Mouse (Mus musculus) CH12.LX (cell line): Measurements from ENCODE around the gene Tldc1. TPM values are rescaled to one million over a fixed set of nuclear protein-coding genes. Genes with fewer than 3 reads are reported as not detected.

ENCODE experiments used
- DNase-seq: peaks from one replicate; pipeline ENCODE4 v3.0.0-alpha.2; 2013; ENCODE audit errors: extremely low read depth
- H3K27ac ChIP-seq: 2 replicates; pipeline ENCODE4 v1.5.1; 2012; ENCODE audit warnings: low read depth, mild to moderate bottlenecking, control low read depth, moderate library complexity; ENCODE audit not compliant: insufficient read depth
- H3K27me3 ChIP-seq: replicated peaks from 2 replicates; pipeline ENCODE3; 2012; ENCODE audit warnings: inconsistent platforms
- H3K36me3 ChIP-seq, 2 experiments: replicated peaks in 1 of 2; 2 replicates each; pipeline versions ENCODE3 to v1.6.1; 2012; ENCODE audit warnings: inconsistent platforms in 1 of 2, low read length in 1 of 2, mild to moderate bottlenecking in 1 of 2, mixed read lengths in 1 of 2, moderate library complexity in 1 of 2; ENCODE audit not compliant: control insufficient read depth in 1 of 2, insufficient read depth in 1 of 2
- H3K4me1 ChIP-seq, 2 experiments: 2 replicates each; pipeline ENCODE4 v1.6.1; 2012; ENCODE audit warnings: inconsistent platforms in 1 of 2, moderate library complexity in 1 of 2; ENCODE audit not compliant: insufficient read depth in 2 of 2, control insufficient read depth in 1 of 2
- H3K4me2 ChIP-seq: 2 replicates; pipeline ENCODE4 v1.6.1; 2012; ENCODE audit warnings: low read depth, mild to moderate bottlenecking, control low read depth; ENCODE audit not compliant: poor library complexity, insufficient read depth, severe bottlenecking
- H3K4me3 ChIP-seq, 3 experiments: fragments of 150-350 bp in 1 of 3; sonication (generic) in 1 of 3; replicated peaks in 1 of 3; 2 replicates each; pipeline versions ENCODE3 to v1.5.1; 2011 to 2012; ENCODE audit warnings: low read depth in 2 of 3, low read length in 2 of 3, mild to moderate bottlenecking in 2 of 3, moderate library complexity in 2 of 3, control low read depth in 1 of 3, improper control_type of control experiment in 1 of 3, inconsistent platforms in 1 of 3, mixed read lengths in 1 of 3; ENCODE audit not compliant: poor library complexity in 1 of 3
- H3K79me2 ChIP-seq: replicated peaks from 2 replicates; pipeline ENCODE4 v1.6.1; 2012; ENCODE audit warnings: mild to moderate bottlenecking, moderate library complexity; ENCODE audit not compliant: control insufficient read depth, poor library complexity, insufficient read depth, severe bottlenecking; ENCODE audit errors: extremely low read depth
- H3K9ac ChIP-seq: 2 replicates; pipeline ENCODE4 v1.6.1; 2012; ENCODE audit warnings: low read depth, mild to moderate bottlenecking, control low read depth, moderate library complexity; ENCODE audit not compliant: insufficient read depth
- H3K9me3 ChIP-seq: replicated peaks from 2 replicates; pipeline ENCODE3; 2012; ENCODE audit warnings: low read length, inconsistent platforms, mixed read lengths
- BHLHE40 ChIP-seq: IDR thresholded peaks from 2 replicates; pipeline ENCODE4 v1.6.1; 2011; ENCODE audit warnings: mild to moderate bottlenecking, low read depth, low read length, improper control_type of control experiment
- CHD2 ChIP-seq: IDR thresholded peaks from 2 replicates; pipeline ENCODE4 v1.6.1; 2011; ENCODE audit warnings: low read length, improper control_type of control experiment
- CTCF ChIP-seq, 2 experiments: IDR thresholded peaks in 1 of 2; conservative IDR thresholded peaks in 1 of 2; 2 replicates each; pipeline ENCODE4 v1.5.1; 2011 to 2012; ENCODE audit warnings: low read depth in 2 of 2, low read length in 2 of 2, improper control_type of control experiment in 1 of 2, inconsistent platforms in 1 of 2, mild to moderate bottlenecking in 1 of 2, moderate library complexity in 1 of 2
- JUND ChIP-seq: conservative IDR thresholded peaks from 2 replicates; pipeline ENCODE4 v1.6.1; 2011; ENCODE audit warnings: low read depth, low read length, improper control_type of control experiment
- KAT2A ChIP-seq: IDR thresholded peaks from 2 replicates; pipeline ENCODE4 v1.6.1; 2012; ENCODE audit warnings: low read length, improper control_type of control experiment, inconsistent platforms; ENCODE audit not compliant: insufficient replicate concordance
- MAX ChIP-seq: IDR thresholded peaks from 2 replicates; pipeline ENCODE4 v1.6.1; 2011; ENCODE audit warnings: low read length, improper control_type of control experiment
- NELFE ChIP-seq: IDR thresholded peaks from 2 replicates; pipeline ENCODE4 v1.6.1; 2011; ENCODE audit warnings: low read depth, low read length, improper control_type of control experiment
- NRF1 ChIP-seq: IDR thresholded peaks from 2 replicates; pipeline ENCODE4 v1.6.1; 2014; ENCODE audit warnings: low read depth, mild to moderate bottlenecking, inconsistent platforms, low read length, improper control_type of control experiment, moderate library complexity
- POLR2A ChIP-seq: IDR thresholded peaks from 2 replicates; pipeline ENCODE4 v1.6.1; 2011; ENCODE audit warnings: low read depth, mild to moderate bottlenecking, improper control_type of control experiment, low read length
- POLR2AphosphoS2 ChIP-seq: IDR thresholded peaks from 2 replicates; pipeline ENCODE4 v1.6.1; 2011; ENCODE audit warnings: low read depth, low read length, improper control_type of control experiment
- RAD21 ChIP-seq: IDR thresholded peaks from 2 replicates; pipeline ENCODE4 v1.6.1; 2011; ENCODE audit warnings: low read depth, mild to moderate bottlenecking, low read length, improper control_type of control experiment, moderate library complexity
- RCOR1 ChIP-seq: conservative IDR thresholded peaks from 2 replicates; pipeline ENCODE4 v1.6.1; 2012; ENCODE audit warnings: low read depth, mild to moderate bottlenecking, inconsistent platforms, low read length, improper control_type of control experiment
- SIN3A ChIP-seq: IDR thresholded peaks from 2 replicates; pipeline ENCODE4 v1.6.1; 2012; ENCODE audit warnings: low read length, improper control_type of control experiment, inconsistent platforms
- SMC3 ChIP-seq: IDR thresholded peaks from 2 replicates; pipeline ENCODE4 v1.6.1; 2011; ENCODE audit warnings: low read depth, low read length, improper control_type of control experiment
- USF2 ChIP-seq: conservative IDR thresholded peaks from 2 replicates; pipeline ENCODE4 v1.6.1; 2011; ENCODE audit warnings: low read depth, low read length, improper control_type of control experiment
- ZC3H11A ChIP-seq: IDR thresholded peaks from 2 replicates; pipeline ENCODE4 v1.6.1; 2012; ENCODE audit warnings: low read depth, mild to moderate bottlenecking, inconsistent platforms, low read length, improper control_type of control experiment
- dilution Hi-C: fragments of 300-500 bp; cut with MboI; formaldehyde crosslinking; loops from 2 replicates; pipeline ENCODE4 v1.14.3; 2020; ENCODE audit warnings: low sequenced_read_pairs; ENCODE audit not compliant: extremely low pct_unique_long_range_greater_than_20kb, extremely low pct_ligation_motif_present
- in situ Hi-C: fragments of 300-500 bp; cut with MboI; formaldehyde crosslinking; loops from 3 replicates; pipeline ENCODE4 v1.14.3; 2019; ENCODE audit warnings: low sequenced_read_pairs, low pct_ligation_motif_present, low pct_unique_long_range_greater_than_20kb, mixed read lengths
- polyA plus RNA-seq: library from polyadenylated mRNA; unstranded; fragments of >175 nt; gene quantifications from 2 replicates; pipeline ENCODE4 v1.2.1, GENCODE M21; 2012; ENCODE audit warnings: low read depth; ENCODE audit not compliant: insufficient read length
- total RNA-seq, 2 experiments: library from RNA; depleted of rRNA; stranded (reverse); fragments of 300-350 nt in 1 of 2; fragments of >200 nt in 1 of 2; gene quantifications; 2 replicates each; pipeline ENCODE4 v1.2.3; 2012 to 2014

Gene Tldc1
- total and polyA plus RNA-seq, 3 experiments = 3.8 to 10.4 (median 7.7) TPM

GRCm38 (mm10) chr8:119744604-119745003 lies 33.6 kb downstream of the Tldc1 start:
- Histone ChIP-seq H3K79me2 (no peaks in the 10 kb centered on the region), H3K9ac (no peak overlapping the region), H3K4me1 (peaks cover 2 to 15% of the 10 kb centered on the region in 2 experiments; a peak in 2 of 4 replicates), H3K4me3 (no peak overlapping the region), H3K27me3 (peaks cover 38% of the 10 kb centered on the region), H3K27ac (no peak overlapping the region), H3K9me3 (no peaks in the 10 kb centered on the region), H3K36me3 (no peaks in the 10 kb centered on the region), H3K4me2 (no peak overlapping the region)
- in situ Hi-C loops = no loop called here
- TF ChIP-seq POLR2A = no peak
- TF ChIP-seq MAX = no peak
- TF ChIP-seq BHLHE40 = no peak
- no peak for TF ChIP-seq USF2
- no peak for TF ChIP-seq CHD2
- TF ChIP-seq RCOR1 = no peak
- no peak for TF ChIP-seq POLR2AphosphoS2
- no peak for TF ChIP-seq SMC3
- no peak for TF ChIP-seq SIN3A
- no peak for TF ChIP-seq NRF1
- no peak for TF ChIP-seq KAT2A
- TF ChIP-seq JUND = no peak
- dilution Hi-C loops = no loop called here
- no peak for DNase-seq

- Histone ChIP-seq H3K4me3 (no peak overlapping the region), H3K36me3 (no peaks in the 10 kb centered on the region), H3K9ac (no peak overlapping the region), H3K27me3 (peaks cover 48% of the 10 kb centered on the region), H3K27ac (no peak overlapping the region), H3K4me1 (peaks cover 2 to 9% of the 10 kb centered on the region in 2 experiments; a peak in 2 of 4 replicates), H3K79me2 (no peaks in the 10 kb centered on the region), H3K4me2 (no peak overlapping the region), H3K9me3 (no peaks in the 10 kb centered on the region)
- DNase-seq = peak; percentile 66
- TF ChIP-seq NELFE (peak; percentile 23; the same call in 1 of the 2 replicates), CHD2 (no peak), RAD21 (peak; percentile 48), SMC3 (peak; percentile 86), ZC3H11A (no peak), CTCF (conservative IDR thresholded peaks at IDR 0.05 in 1 of 2, IDR thresholded peaks at IDR 0.05 in 1 of 2; ENCODE audit: low read depth in 2 of 2, low read length in 2 of 2) (peak; percentile 80 to 96)
- in situ Hi-C loops (no loop called here), dilution Hi-C loops (no loop called here)
Measured at GRCm38 (mm10) chr8:119743291-119744026, 34.8 kb downstream of the Tldc1 start.
